Mouse (Mus musculus): Measurements from ENCODE around the gene Gm8653. TPM values are rescaled to one million over a fixed set of nuclear protein-coding genes. Genes with fewer than 3 reads are reported as not detected.
"Not testable (repeated sequence)": the region's sequence is repeated elsewhere in the genome, so short reads cannot be mapped to it uniquely, and the experiment has no call there.

The Gm8653 gene
- total RNA-seq (2012; rRNA removed) (not detected in 2 replicates), polyA plus RNA-seq (2012; ENCODE audit: insufficient read depth in 1 of 2, insufficient read length in 2 of 2, low read depth in 1 of 2, low replicate concordance in 2 of 2, missing spikeins in 1 of 2) (not detected)

GRCm38 (mm10) chr7:22201164-22201563 is at the start of gene Gm8653:
Gene Gm8653, minus strand, starts transcription at chr7:22201264.
- H3K79me2 ChIP-seq (ENCODE audit: control insufficient read depth, insufficient read depth, low read length, poor library complexity); H3K4me3 ChIP-seq (ENCODE audit: control insufficient read depth in 1 of 2, insufficient read depth in 1 of 2, low read depth in 2 of 2, low read length in 2 of 2); H3K36me3 ChIP-seq (ENCODE audit: control insufficient read depth in 1 of 2, insufficient read depth in 2 of 2, low read length in 2 of 2); H3K9me3 ChIP-seq (replicated peaks; ENCODE audit: insufficient read depth, low read length); DNase-seq (ENCODE audit: low read depth, low spot score); H3K4me1 ChIP-seq (ENCODE audit: control insufficient read depth in 1 of 2, insufficient read depth in 2 of 2, low read length in 2 of 2); H3K27me3 ChIP-seq (ENCODE audit: control insufficient read depth in 1 of 2, insufficient read depth in 2 of 2, low read length in 2 of 2); H3K27ac ChIP-seq (ENCODE audit: control insufficient read depth, low read depth, low read length); H3K9ac ChIP-seq (ENCODE audit: control insufficient read depth, low read depth, low read length, poor library complexity, severe bottlenecking): not testable (repeated sequence)

- DNase-seq (ENCODE audit: low read depth, low spot score); H3K27me3 ChIP-seq (ENCODE audit: control insufficient read depth in 1 of 2, insufficient read depth in 2 of 2, low read length in 2 of 2); H3K79me2 ChIP-seq (ENCODE audit: control insufficient read depth, insufficient read depth, low read length, poor library complexity); H3K4me1 ChIP-seq (ENCODE audit: control insufficient read depth in 1 of 2, insufficient read depth in 2 of 2, low read length in 2 of 2); H3K9ac ChIP-seq (ENCODE audit: control insufficient read depth, low read depth, low read length, poor library complexity, severe bottlenecking); H3K9me3 ChIP-seq (replicated peaks; ENCODE audit: insufficient read depth, low read length); H3K4me3 ChIP-seq (ENCODE audit: control insufficient read depth in 1 of 2, insufficient read depth in 1 of 2, low read depth in 2 of 2, low read length in 2 of 2); H3K27ac ChIP-seq (ENCODE audit: control insufficient read depth, low read depth, low read length); H3K36me3 ChIP-seq (ENCODE audit: control insufficient read depth in 1 of 2, insufficient read depth in 2 of 2, low read length in 2 of 2): not testable (repeated sequence)
Observed at GRCm38 (mm10) chr7:22229384-22229783, 28.3 kb upstream of the Gm8653 start, which contains the start of gene Gm8453. Gene Gm8453, minus strand, starts transcription at chr7:22229484.

GRCm38 (mm10) chr7:22189077-22189476 is 12.0 kb downstream of the Gm8653 start, which contains the start of gene Vmn1r143:
Gene Vmn1r143, plus strand, starts transcription at chr7:22189377.
- DNase-seq (ENCODE audit: low read depth, low spot score); H3K9me3 ChIP-seq (replicated peaks; ENCODE audit: insufficient read depth, low read length); H3K27me3 ChIP-seq (ENCODE audit: control insufficient read depth in 1 of 2, insufficient read depth in 2 of 2, low read length in 2 of 2); H3K9ac ChIP-seq (ENCODE audit: control insufficient read depth, low read depth, low read length, poor library complexity, severe bottlenecking); H3K4me3 ChIP-seq (ENCODE audit: control insufficient read depth in 1 of 2, insufficient read depth in 1 of 2, low read depth in 2 of 2, low read length in 2 of 2); H3K79me2 ChIP-seq (ENCODE audit: control insufficient read depth, insufficient read depth, low read length, poor library complexity); H3K27ac ChIP-seq (ENCODE audit: control insufficient read depth, low read depth, low read length); H3K36me3 ChIP-seq (ENCODE audit: control insufficient read depth in 1 of 2, insufficient read depth in 2 of 2, low read length in 2 of 2); H3K4me1 ChIP-seq (ENCODE audit: control insufficient read depth in 1 of 2, insufficient read depth in 2 of 2, low read length in 2 of 2): not testable (repeated sequence)

- DNase-seq (ENCODE audit: low read depth, low spot score); H3K4me3 ChIP-seq (ENCODE audit: control insufficient read depth in 1 of 2, insufficient read depth in 1 of 2, low read depth in 2 of 2, low read length in 2 of 2); H3K27ac ChIP-seq (ENCODE audit: control insufficient read depth, low read depth, low read length); H3K9ac ChIP-seq (ENCODE audit: control insufficient read depth, low read depth, low read length, poor library complexity, severe bottlenecking); H3K36me3 ChIP-seq (ENCODE audit: control insufficient read depth in 1 of 2, insufficient read depth in 2 of 2, low read length in 2 of 2); H3K79me2 ChIP-seq (ENCODE audit: control insufficient read depth, insufficient read depth, low read length, poor library complexity); H3K9me3 ChIP-seq (replicated peaks; ENCODE audit: insufficient read depth, low read length); H3K27me3 ChIP-seq (ENCODE audit: control insufficient read depth in 1 of 2, insufficient read depth in 2 of 2, low read length in 2 of 2); H3K4me1 ChIP-seq (ENCODE audit: control insufficient read depth in 1 of 2, insufficient read depth in 2 of 2, low read length in 2 of 2): not testable (repeated sequence)
Observed at GRCm38 (mm10) chr7:22163935-22164334, 37.1 kb downstream of the Gm8653 start, which contains the start of gene Vmn1r142. Gene Vmn1r142, minus strand, starts transcription at chr7:22164035.

Other genes with a start within 250 kb of the Gm8653 start
- gene Vmn1r137, start 206.7 kb downstream of the Gm8653 start, total RNA-seq (2012; rRNA removed), result not detected in 2 replicates
- gene Vmn1r137, start 206.7 kb downstream of the Gm8653 start, polyA plus RNA-seq (2012; ENCODE audit: insufficient read depth in 1 of 2, insufficient read length in 2 of 2, low read depth in 1 of 2, low replicate concordance in 2 of 2, missing spikeins in 1 of 2), result not detected
- not detected in 2 replicates for gene Vmn1r138, start 172.4 kb downstream of the Gm8653 start, total RNA-seq (2012; rRNA removed)
- gene Vmn1r138, start 172.4 kb downstream of the Gm8653 start, polyA plus RNA-seq (2012; ENCODE audit: insufficient read depth in 1 of 2, insufficient read length in 2 of 2, low read depth in 1 of 2, low replicate concordance in 2 of 2, missing spikeins in 1 of 2), result not detected
- gene Gm6176, start 145.0 kb downstream of the Gm8653 start, total RNA-seq (2012; rRNA removed), result not detected in 2 replicates
- not detected for gene Gm6176, start 145.0 kb downstream of the Gm8653 start, polyA plus RNA-seq (2012; ENCODE audit: insufficient read depth in 1 of 2, insufficient read length in 2 of 2, low read depth in 1 of 2, low replicate concordance in 2 of 2, missing spikeins in 1 of 2)
- not detected in 2 replicates for gene Vmn1r139, start 132.2 kb downstream of the Gm8653 start, total RNA-seq (2012; rRNA removed)
- gene Vmn1r139, start 132.2 kb downstream of the Gm8653 start, polyA plus RNA-seq (2012; ENCODE audit: insufficient read depth in 1 of 2, insufficient read length in 2 of 2, low read depth in 1 of 2, low replicate concordance in 2 of 2, missing spikeins in 1 of 2), result not detected
- not detected in 2 replicates for gene Gm16451, start 83.0 kb downstream of the Gm8653 start, total RNA-seq (2012; rRNA removed)
- not detected for gene Gm16451, start 83.0 kb downstream of the Gm8653 start, polyA plus RNA-seq (2012; ENCODE audit: insufficient read depth in 1 of 2, insufficient read length in 2 of 2, low read depth in 1 of 2, low replicate concordance in 2 of 2, missing spikeins in 1 of 2)
- not detected in 2 replicates for gene Gm10666, start 66.5 kb downstream of the Gm8653 start, total RNA-seq (2012; rRNA removed)
- not detected for gene Gm10666, start 66.5 kb downstream of the Gm8653 start, polyA plus RNA-seq (2012; ENCODE audit: insufficient read depth in 1 of 2, insufficient read length in 2 of 2, low read depth in 1 of 2, low replicate concordance in 2 of 2, missing spikeins in 1 of 2)
- gene Vmn1r142, start 37.2 kb downstream of the Gm8653 start, total RNA-seq (2012; rRNA removed), result not detected in 2 replicates
- gene Vmn1r142, start 37.2 kb downstream of the Gm8653 start, polyA plus RNA-seq (2012; ENCODE audit: insufficient read depth in 1 of 2, insufficient read length in 2 of 2, low read depth in 1 of 2, low replicate concordance in 2 of 2, missing spikeins in 1 of 2), result not detected
- gene Vmn1r143, start 11.9 kb downstream of the Gm8653 start, total RNA-seq (2012; rRNA removed), result not detected in 2 replicates
- gene Vmn1r143, start 11.9 kb downstream of the Gm8653 start, polyA plus RNA-seq (2012; ENCODE audit: insufficient read depth in 1 of 2, insufficient read length in 2 of 2, low read depth in 1 of 2, low replicate concordance in 2 of 2, missing spikeins in 1 of 2), result not detected
- not detected in 2 replicates for gene Gm8453, start 28.2 kb upstream of the Gm8653 start, total RNA-seq (2012; rRNA removed)
- gene Gm8453, start 28.2 kb upstream of the Gm8653 start, polyA plus RNA-seq (2012; ENCODE audit: insufficient read depth in 1 of 2, insufficient read length in 2 of 2, low read depth in 1 of 2, low replicate concordance in 2 of 2, missing spikeins in 1 of 2), result not detected
- not detected in 2 replicates for gene Gm4187, start 128.5 kb upstream of the Gm8653 start, total RNA-seq (2012; rRNA removed)
- not detected for gene Gm4187, start 128.5 kb upstream of the Gm8653 start, polyA plus RNA-seq (2012; ENCODE audit: insufficient read depth in 1 of 2, insufficient read length in 2 of 2, low read depth in 1 of 2, low replicate concordance in 2 of 2, missing spikeins in 1 of 2)
- not detected in 2 replicates for gene Gm8660, start 169.8 kb upstream of the Gm8653 start, total RNA-seq (2012; rRNA removed)
- gene Gm8660, start 169.8 kb upstream of the Gm8653 start, polyA plus RNA-seq (2012; ENCODE audit: insufficient read depth in 1 of 2, insufficient read length in 2 of 2, low read depth in 1 of 2, low replicate concordance in 2 of 2, missing spikeins in 1 of 2), result not detected
- not detected in 2 replicates for gene Vmn1r148, start 212.3 kb upstream of the Gm8653 start, total RNA-seq (2012; rRNA removed)
- gene Vmn1r148, start 212.3 kb upstream of the Gm8653 start, polyA plus RNA-seq (2012; ENCODE audit: insufficient read depth in 1 of 2, insufficient read length in 2 of 2, low read depth in 1 of 2, low replicate concordance in 2 of 2, missing spikeins in 1 of 2), result not detected
- not detected in 2 replicates for gene Vmn1r149, start 237.0 kb upstream of the Gm8653 start, total RNA-seq (2012; rRNA removed)
- not detected for gene Vmn1r149, start 237.0 kb upstream of the Gm8653 start, polyA plus RNA-seq (2012; ENCODE audit: insufficient read depth in 1 of 2, insufficient read length in 2 of 2, low read depth in 1 of 2, low replicate concordance in 2 of 2, missing spikeins in 1 of 2)

Data from MEL (cell line).